Mouse (Mus musculus) midbrain, embryonic 13.5 days (tissue): Measurements from ENCODE around the gene Elovl5. TPM values are rescaled to one million over a fixed set of nuclear protein-coding genes. Genes with fewer than 3 reads are reported as not detected.
"Not testable (repeated sequence)": the region's sequence is repeated elsewhere in the genome, so short reads cannot be mapped to it uniquely, and the experiment has no call there.

Source experiments
- ATAC-seq: fragments of 200-750 bp; cut with Nextera tagmentation; 2 replicates; pipeline ENCODE4 v1.8.0; 2017; ENCODE audit warnings: mild to moderate bottlenecking, moderate TSS enrichment, moderate library complexity
- H3K27ac ChIP-seq: fragments of 300-500 bp; sonication (generic); 2 replicates; pipeline ENCODE4 v1.5.1; 2015; ENCODE audit warnings: inconsistent platforms, mild to moderate bottlenecking, moderate library complexity
- H3K27me3 ChIP-seq: fragments of 300-500 bp; sonication (generic); 2 replicates; pipeline ENCODE4 v1.6.1; 2015; ENCODE audit warnings: mild to moderate bottlenecking, inconsistent platforms
- H3K36me3 ChIP-seq: fragments of 300-500 bp; sonication (generic); 2 replicates; pipeline ENCODE4 v1.6.1; 2015; ENCODE audit warnings: mild to moderate bottlenecking, inconsistent platforms
- H3K4me1 ChIP-seq: fragments of 300-500 bp; sonication (generic); replicated peaks from 2 replicates; pipeline ENCODE4 v1.6.1; 2015; ENCODE audit warnings: inconsistent platforms
- H3K4me2 ChIP-seq: fragments of 300-500 bp; sonication (generic); replicated peaks from 2 replicates; pipeline ENCODE4 v1.6.1; 2015; ENCODE audit warnings: moderate library complexity, mild to moderate bottlenecking, inconsistent platforms
- H3K4me3 ChIP-seq: fragments of 300-500 bp; sonication (generic); replicated peaks from 2 replicates; pipeline ENCODE4 v1.5.1; 2015; ENCODE audit warnings: mild to moderate bottlenecking, inconsistent platforms
- H3K9ac ChIP-seq: fragments of 300-500 bp; sonication (generic); replicated peaks from 2 replicates; pipeline ENCODE4 v1.6.1; 2015; ENCODE audit warnings: mild to moderate bottlenecking, inconsistent platforms
- H3K9me3 ChIP-seq: fragments of 300-500 bp; sonication (generic); 2 replicates; pipeline ENCODE4 v1.6.1; 2016; ENCODE audit warnings: mild to moderate bottlenecking, inconsistent platforms
- WGBS: fragments of 180-500 bp; shearing (Covaris S2); methylation state at CpG from one replicate; pipeline ENCODE4 v1.1.7; 2015; 5-methylcytosine and 5-hydroxymethylcytosine counted together
- polyA plus RNA-seq: library from polyadenylated mRNA; unstranded; fragments of >200 nt; fragmentation: Nextera tagmentation; extraction: Ambion mirVana; gene quantifications from 2 replicates; pipeline ENCODE4 v1.2.1, GENCODE M21; 2015

Gene Elovl5
- polyA plus RNA-seq, 1 experiment from 2014 or later, result 53.4 TPM

GRCm38 (mm10) chr9:77990278-77990677 lies 73.1 kb downstream of the Elovl5 start:
- H3K4me3 ChIP-seq, result no peak overlapping the region
- no peaks in the 10 kb centered on the region for H3K27me3 ChIP-seq
- H3K9ac ChIP-seq, result no peak overlapping the region
- ATAC-seq, result no peak
- no peaks in the 10 kb centered on the region for H3K4me1 ChIP-seq
- H3K9me3 ChIP-seq, result no peaks in the 10 kb centered on the region
- whole genome bisulfite sequencing, result 68% methylated on average over 8 of the region's 8 CpGs
- no peak overlapping the region for H3K27ac ChIP-seq
- peaks cover under 1% of the 10 kb centered on the region; the same call in 1 of the 2 replicates for H3K36me3 ChIP-seq
- no peak overlapping the region for H3K4me2 ChIP-seq

- H3K36me3 ChIP-seq, result no peaks in the 10 kb centered on the region
- no peaks in the 10 kb centered on the region for H3K9me3 ChIP-seq
- H3K4me1 ChIP-seq, result no peaks in the 10 kb centered on the region
- H3K9ac ChIP-seq, result no peak overlapping the region
- WGBS, result 96% methylated on average over 4 of the region's 4 CpGs
- no peak for ATAC-seq
- H3K27ac ChIP-seq, result no peak overlapping the region
- H3K4me2 ChIP-seq, result no peak overlapping the region
- H3K27me3 ChIP-seq, result no peaks in the 10 kb centered on the region
- no peak overlapping the region for H3K4me3 ChIP-seq
These were observed 74.5 kb downstream of the Elovl5 start for GRCm38 (mm10) chr9:77991650-77992049.

DNA sequence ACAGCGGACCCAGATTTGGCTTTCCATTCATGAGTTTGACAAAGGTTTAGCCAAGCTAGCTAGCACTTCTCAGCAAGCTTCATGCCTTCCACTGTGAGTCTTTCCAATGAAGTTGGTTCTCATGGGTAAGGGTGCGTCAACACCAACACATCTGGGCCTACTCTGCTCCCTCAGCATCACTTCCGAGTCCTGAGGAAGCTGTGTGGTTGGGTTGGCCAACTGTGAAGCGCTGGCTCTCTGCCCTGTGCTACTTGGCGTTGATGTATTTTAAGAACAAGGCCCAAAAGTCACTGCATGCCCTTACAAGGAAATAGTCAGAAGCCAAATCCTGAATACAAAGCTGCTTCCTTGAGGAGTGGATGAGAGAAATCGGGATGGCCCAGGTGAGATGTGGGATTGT lies 75.1 kb downstream of the Elovl5 start:
- H3K9me3 ChIP-seq, result no peaks in the 10 kb centered on the region
- H3K27me3 ChIP-seq, result no peaks in the 10 kb centered on the region
- H3K9ac ChIP-seq, result no peak overlapping the region
- H3K4me2 ChIP-seq, result no peak overlapping the region
- 91% methylated on average over 6 of the region's 6 CpGs for WGBS
- H3K4me1 ChIP-seq, result no peaks in the 10 kb centered on the region
- H3K36me3 ChIP-seq, result no peaks in the 10 kb centered on the region
- ATAC-seq, result no peak
- no peak overlapping the region for H3K4me3 ChIP-seq
- H3K27ac ChIP-seq, result no peak overlapping the region

GRCm38 (mm10) chr9:77993101-77993500 lies 75.9 kb downstream of the Elovl5 start:
- WGBS, result 86% methylated on average over 1 of the region's 1 CpGs

DNA sequence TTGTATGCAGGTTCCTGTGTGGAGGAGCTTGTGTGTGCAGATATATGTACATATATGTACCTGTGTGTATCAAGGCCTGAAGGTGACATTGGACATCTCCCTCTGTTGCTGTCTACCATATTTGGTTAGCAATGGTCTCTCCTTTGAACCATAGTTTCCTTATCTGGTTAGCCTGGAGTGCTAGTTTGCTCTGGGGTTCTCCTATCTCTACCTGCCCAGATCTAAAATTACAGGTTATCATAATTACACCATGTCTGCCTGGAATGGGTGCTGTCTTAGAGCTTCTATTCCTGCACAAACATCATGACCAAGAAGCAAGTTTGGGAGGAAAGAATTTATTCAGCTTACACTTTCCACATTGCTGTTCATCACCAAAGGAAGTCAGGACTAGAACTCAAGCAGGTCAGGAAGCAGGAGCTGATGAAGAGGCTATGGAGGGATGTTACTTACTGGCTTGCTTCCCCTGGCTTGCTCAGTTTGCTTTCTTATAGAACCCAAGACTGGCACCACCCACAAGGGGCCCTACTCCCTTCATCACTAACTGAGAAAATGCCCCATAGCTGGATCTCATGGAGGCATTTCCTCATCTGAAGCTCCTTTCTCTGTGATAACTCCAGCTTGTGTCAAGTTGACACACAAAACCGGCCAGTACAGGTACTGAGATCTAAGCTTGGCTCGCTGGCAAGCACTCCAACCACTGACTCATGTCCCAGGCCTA lies 76.5 kb downstream of the Elovl5 start:
- not testable (repeated sequence) for H3K4me1 ChIP-seq, H3K27ac ChIP-seq, ATAC-seq, H3K4me2 ChIP-seq, H3K9me3 ChIP-seq, H3K27me3 ChIP-seq, H3K36me3 ChIP-seq, H3K9ac ChIP-seq, H3K4me3 ChIP-seq
- 94% methylated on average over 2 of the region's 2 CpGs for WGBS

More at GRCm38 (mm10) chr9:77993101-77993500, 75.9 kb downstream of the Elovl5 start:
- H3K4me3 ChIP-seq, result no peak overlapping the region
- H3K4me1 ChIP-seq, result no peaks in the 10 kb centered on the region
- no peak overlapping the region for H3K4me2 ChIP-seq
- no peak overlapping the region for H3K9ac ChIP-seq
- ATAC-seq, result no peak
- no peaks in the 10 kb centered on the region for H3K27me3 ChIP-seq
- no peaks in the 10 kb centered on the region for H3K9me3 ChIP-seq
- H3K36me3 ChIP-seq, result no peaks in the 10 kb centered on the region
- no peak overlapping the region for H3K27ac ChIP-seq

DNA sequence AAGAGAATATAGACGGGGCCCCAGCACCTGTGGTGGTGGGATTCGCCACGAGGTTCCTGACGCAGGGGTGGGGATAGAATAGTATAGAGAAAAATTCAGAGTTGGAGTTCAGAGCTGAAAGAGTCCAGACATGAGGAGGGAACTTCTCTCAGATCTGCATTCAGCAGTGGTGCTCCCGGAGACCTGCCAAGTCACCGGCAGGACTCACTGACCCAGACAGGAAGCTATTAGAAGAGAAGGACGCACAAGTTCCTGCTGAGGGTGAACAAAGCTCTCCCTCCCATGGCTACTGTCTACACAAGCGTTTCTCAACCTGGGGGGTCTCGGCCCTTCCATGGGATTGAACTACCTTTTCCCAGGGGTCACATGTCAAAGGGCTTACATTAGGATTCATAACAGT lies 78.1 kb downstream of the Elovl5 start:
- Histone ChIP-seq H3K36me3 (no peaks in the 10 kb centered on the region), H3K4me3 (no peak overlapping the region), H3K9ac (no peak overlapping the region), H3K27ac (no peak overlapping the region), H3K9me3 (no peaks in the 10 kb centered on the region), H3K4me2 (no peak overlapping the region), H3K27me3 (no peaks in the 10 kb centered on the region), H3K4me1 (no peaks in the 10 kb centered on the region)
- no peak for ATAC-seq
- WGBS, result 80% methylated on average over 9 of the region's 9 CpGs

GRCm38 (mm10) chr9:78000586-78001500 lies 83.7 kb downstream of the Elovl5 start:
- Histone ChIP-seq H3K4me1 (no peaks in the 10 kb centered on the region), H3K9ac (no peak overlapping the region), H3K27ac (no peak overlapping the region), H3K36me3 (no peaks in the 10 kb centered on the region), H3K9me3 (no peaks in the 10 kb centered on the region), H3K27me3 (no peaks in the 10 kb centered on the region), H3K4me3 (no peak overlapping the region), H3K4me2 (no peak overlapping the region)
- 90% methylated on average over 7 of the region's 7 CpGs for WGBS
- ATAC-seq, result no peak

DNA sequence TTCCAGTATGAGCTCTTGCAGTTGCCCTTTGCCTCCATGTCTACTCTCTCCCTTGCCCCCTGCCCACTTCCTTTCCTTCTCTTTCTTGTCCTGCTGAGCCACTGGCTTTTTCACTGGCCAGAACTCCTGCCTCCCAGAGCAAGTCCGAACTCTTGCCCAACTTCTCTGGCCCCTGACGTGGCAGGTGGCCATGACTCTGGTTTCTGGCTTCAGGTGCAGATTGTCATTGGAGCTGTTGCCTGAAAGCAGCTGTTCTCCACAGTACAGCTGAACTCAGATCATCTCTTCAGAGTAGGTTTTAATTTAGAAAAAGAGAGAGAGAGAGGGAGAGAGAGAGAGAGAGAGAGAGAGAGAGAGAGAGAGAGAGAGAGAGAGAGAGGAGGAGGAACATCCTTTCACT lies 86.1 kb downstream of the Elovl5 start:
- no peak overlapping the region for H3K9ac ChIP-seq
- no peak overlapping the region for H3K4me3 ChIP-seq
- no peaks in the 10 kb centered on the region for H3K4me1 ChIP-seq
- no peaks in the 10 kb centered on the region for H3K36me3 ChIP-seq
- WGBS, result 84% methylated on average over 2 of the region's 2 CpGs
- no peaks in the 10 kb centered on the region for H3K9me3 ChIP-seq
- H3K27ac ChIP-seq, result no peak overlapping the region
- no peaks in the 10 kb centered on the region for H3K27me3 ChIP-seq
- no peak for ATAC-seq
- no peak overlapping the region for H3K4me2 ChIP-seq

GRCm38 (mm10) chr9:78005481-78005880 lies 88.3 kb downstream of the Elovl5 start:
- Histone ChIP-seq H3K27me3 (no peaks in the 10 kb centered on the region), H3K36me3 (no peaks in the 10 kb centered on the region), H3K9ac (no peak overlapping the region), H3K4me3 (no peak overlapping the region), H3K4me2 (no peak overlapping the region), H3K27ac (no peak overlapping the region), H3K9me3 (no peaks in the 10 kb centered on the region), H3K4me1 (no peaks in the 10 kb centered on the region)
- 56% methylated on average over 3 of the region's 3 CpGs for WGBS
- no peak for ATAC-seq

DNA sequence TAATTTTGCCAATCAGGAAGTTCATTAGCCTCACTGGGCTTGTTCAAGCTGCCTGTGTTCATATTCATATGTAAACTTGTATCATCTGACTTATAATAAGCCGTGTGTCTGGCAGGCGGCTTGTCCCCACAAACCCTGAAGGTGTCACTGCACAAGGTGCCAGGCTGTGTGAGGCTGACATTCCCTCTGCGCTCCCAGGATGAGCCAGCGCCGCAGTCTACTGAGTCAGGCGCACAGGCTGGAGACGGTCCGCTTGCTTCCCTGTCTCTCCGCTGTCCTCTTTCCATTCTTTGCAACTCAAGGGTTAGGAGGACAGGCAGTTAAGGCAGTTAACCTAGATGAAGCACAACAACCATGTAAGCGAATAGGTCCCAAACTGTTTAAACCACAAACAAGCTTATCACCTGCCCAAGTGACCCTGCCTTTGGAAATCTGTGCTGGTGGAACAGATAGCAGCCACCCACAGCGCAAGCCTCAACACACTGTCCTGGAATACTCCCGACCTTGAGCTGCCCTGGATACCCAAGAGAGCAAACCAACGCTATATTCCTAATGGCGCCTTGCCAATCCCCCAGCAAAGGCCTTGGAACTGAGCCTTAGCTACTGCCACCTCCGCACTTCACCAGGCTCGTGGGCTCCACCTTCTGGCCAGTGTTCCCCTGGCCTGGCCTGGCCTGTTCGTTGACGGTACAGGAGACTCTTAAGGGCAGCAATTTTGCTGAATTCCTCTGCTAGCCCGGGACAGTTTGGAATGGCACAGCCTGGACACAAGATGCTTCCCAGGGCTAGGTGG lies 89.2 kb downstream of the Elovl5 start:
- Histone ChIP-seq H3K9ac (no peak overlapping the region), H3K27me3 (no peaks in the 10 kb centered on the region), H3K9me3 (no peaks in the 10 kb centered on the region), H3K4me2 (no peak overlapping the region), H3K4me3 (no peak overlapping the region), H3K27ac (no peak overlapping the region), H3K36me3 (no peaks in the 10 kb centered on the region), H3K4me1 (no peaks in the 10 kb centered on the region)
- WGBS, result 58% methylated on average over 19 of the region's 19 CpGs
- peak; percentile 88 for ATAC-seq

GRCm38 (mm10) chr9:78009382-78009781 lies 92.2 kb downstream of the Elovl5 start:
- H3K4me3 ChIP-seq, result no peak overlapping the region
- no peaks in the 10 kb centered on the region for H3K4me1 ChIP-seq
- no peak for ATAC-seq
- no peaks in the 10 kb centered on the region for H3K9me3 ChIP-seq
- no peak overlapping the region for H3K4me2 ChIP-seq
- 89% methylated on average over 7 of the region's 7 CpGs for WGBS
- no peak overlapping the region for H3K9ac ChIP-seq
- no peak overlapping the region for H3K27ac ChIP-seq
- H3K27me3 ChIP-seq, result no peaks in the 10 kb centered on the region
- H3K36me3 ChIP-seq, result no peaks in the 10 kb centered on the region

DNA sequence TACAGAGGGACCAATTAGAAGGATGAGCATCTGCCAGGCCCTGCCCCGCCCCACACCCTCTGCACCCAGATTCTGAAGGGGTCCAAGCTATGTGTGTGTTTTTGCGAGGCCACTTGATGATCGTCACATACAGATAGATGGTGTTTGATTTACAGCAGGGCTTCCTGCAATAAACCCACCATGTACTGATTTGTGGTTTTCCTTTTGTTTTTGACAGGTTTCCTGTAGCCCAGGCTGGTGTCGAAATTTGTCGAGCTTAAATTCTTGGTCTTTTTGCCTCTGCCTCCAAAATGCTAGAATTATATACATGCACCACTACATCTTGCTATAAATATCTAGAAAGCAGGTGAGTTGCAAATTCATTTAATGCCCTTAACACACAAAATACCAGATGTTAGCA lies 93.0 kb downstream of the Elovl5 start:
- H3K4me1 ChIP-seq, result no peaks in the 10 kb centered on the region
- no peaks in the 10 kb centered on the region for H3K36me3 ChIP-seq
- H3K4me3 ChIP-seq, result no peak overlapping the region
- no peaks in the 10 kb centered on the region for H3K27me3 ChIP-seq
- no peak overlapping the region for H3K4me2 ChIP-seq
- no peak overlapping the region for H3K27ac ChIP-seq
- H3K9ac ChIP-seq, result no peak overlapping the region
- ATAC-seq, result no peak
- 89% methylated on average over 5 of the region's 5 CpGs for WGBS
- no peaks in the 10 kb centered on the region for H3K9me3 ChIP-seq
